Mouse (Mus musculus): ENCODE results near the gene Ccdc148.

The Ccdc148 gene

GRCm38 (mm10) chr2:58912339-58912738 is 248.1 kb downstream of the Ccdc148 start:
- DNase-seq (ENCODE audit: low spot score), result no peak

DNA sequence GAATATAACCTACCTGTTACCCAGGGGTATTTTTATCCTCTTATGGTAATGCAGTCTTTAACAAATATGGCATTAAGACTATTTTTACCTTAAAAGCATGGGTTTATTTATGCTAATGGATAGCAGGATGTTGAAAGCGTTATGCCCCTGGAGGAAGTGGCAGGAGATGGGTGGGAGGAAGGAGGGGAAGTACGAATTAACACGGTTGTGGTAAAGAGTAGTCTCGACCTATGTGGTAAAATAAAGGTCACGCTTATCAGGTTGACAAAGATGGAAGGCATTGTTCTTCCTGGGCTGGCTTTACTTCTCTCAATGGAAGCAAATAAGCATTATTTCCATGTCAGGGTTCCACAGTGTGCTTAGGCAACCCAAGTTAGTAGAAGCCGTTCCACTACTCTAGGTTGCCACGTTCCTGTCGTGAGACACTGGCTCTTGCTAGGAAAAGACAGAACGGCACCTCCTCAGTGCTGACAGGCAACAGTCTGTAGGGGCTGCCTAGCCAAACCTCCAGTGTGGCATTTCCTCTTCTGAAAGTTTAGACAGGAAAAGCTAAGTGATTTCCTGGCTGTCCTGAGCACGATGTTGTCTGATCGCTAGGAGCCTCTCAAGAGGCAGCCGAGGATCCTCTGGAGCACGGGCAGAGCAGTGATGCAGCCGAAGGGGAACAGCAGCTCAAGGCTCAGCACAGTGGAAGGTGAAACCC is 253.5 kb downstream of the Ccdc148 start:
- peak; percentile 19 for DNase-seq (ENCODE audit: low spot score)

GRCm38 (mm10) chr2:58905057-58905456 is 255.4 kb downstream of the Ccdc148 start:
- DNase-seq (ENCODE audit: low spot score), result no peak

DNA sequence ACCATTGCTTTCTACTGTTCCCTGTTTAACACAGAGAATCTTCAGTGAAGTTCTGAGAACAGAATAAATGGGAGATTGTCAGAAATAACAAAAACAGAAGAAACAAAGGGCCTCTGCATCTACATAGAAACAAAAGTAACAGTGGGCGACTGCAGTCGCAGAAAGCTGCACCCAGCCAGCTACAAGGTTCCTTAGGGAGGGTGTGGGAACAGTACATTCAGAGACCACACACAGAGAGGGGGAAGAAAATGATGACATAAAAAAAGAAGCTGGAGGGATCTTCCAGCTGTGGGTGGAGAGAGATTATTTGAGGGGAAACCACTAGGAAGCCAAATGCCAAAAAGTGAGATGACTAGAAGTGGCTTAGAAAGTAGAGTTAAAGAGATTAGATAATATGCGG is 280.6 kb downstream of the Ccdc148 start:
- no peak for DNase-seq (ENCODE audit: low spot score)

DNA sequence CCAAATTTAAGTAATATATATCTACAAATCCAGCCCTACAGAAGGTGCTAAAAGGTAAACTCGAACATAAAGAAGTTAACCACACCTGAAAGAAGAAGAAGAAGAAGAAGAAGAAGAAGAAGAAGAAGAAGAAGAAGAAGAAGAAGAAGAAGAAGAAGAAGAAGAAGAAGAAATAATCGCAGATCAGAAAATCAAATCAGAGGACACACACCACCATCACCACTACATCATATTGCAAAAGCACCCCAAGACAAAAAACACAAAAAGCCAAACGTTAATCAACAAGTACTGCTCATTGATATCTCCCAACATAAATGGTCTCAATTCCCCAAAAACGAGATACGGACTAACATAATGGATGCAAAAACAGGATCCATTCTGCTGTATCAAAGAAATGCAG is 301.3 kb downstream of the Ccdc148 start, which contains the start of gene Gm11099:
Gm11099 (plus strand) TSS at position 301 of the 400 bp plus-strand sequence.
- no peak for DNase-seq (ENCODE audit: low spot score)

DNA sequence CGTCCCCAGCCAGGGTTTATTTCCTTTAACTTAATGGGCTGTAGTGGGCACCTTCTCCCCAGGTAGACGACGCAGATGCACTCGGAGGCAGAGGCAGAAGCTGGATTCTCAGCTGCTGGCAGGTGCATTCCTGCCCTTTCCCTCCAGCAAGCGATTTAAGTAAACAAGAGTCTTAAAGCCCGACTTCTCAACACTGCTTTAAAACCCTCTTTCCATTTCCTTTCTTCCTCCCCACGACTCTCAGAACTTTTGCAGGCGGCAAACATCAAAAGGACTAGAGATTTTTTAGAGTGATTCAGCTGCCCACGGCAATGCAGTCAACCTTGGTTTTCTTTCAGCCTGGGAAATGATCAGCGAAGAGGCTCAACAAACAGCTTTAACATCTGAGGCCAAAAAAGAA is 316.0 kb downstream of the Ccdc148 start:
- DNase-seq (ENCODE audit: low spot score), result no peak

DNA sequence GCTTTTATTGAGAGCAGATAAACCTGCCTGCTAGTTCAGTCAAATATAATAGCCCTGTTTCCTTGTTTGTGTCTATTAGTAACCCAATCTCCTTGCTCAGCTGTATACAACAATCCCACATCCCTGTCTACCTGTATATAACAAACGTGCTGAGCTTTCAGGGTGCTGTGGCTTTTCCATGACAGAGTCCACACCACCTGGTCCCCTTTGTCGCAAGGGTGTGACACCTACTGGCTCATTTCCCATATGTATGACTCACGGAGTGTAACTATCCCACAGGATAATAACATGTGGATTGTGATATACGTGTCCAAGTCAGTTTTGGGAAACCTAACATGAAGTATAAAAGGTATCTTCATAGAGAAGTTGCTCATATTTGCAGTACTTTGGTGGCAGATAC is 318.0 kb downstream of the Ccdc148 start:
- DNase-seq (ENCODE audit: low spot score), result no peak

- DNase-seq (ENCODE audit: low spot score), result no peak
Measured at GRCm38 (mm10) chr2:58841021-58841420, 319.5 kb downstream of the Ccdc148 start.

GRCm38 (mm10) chr2:58832253-58832980 is 328.1 kb downstream of the Ccdc148 start:
- no peak for DNase-seq (ENCODE audit: low spot score)

DNA sequence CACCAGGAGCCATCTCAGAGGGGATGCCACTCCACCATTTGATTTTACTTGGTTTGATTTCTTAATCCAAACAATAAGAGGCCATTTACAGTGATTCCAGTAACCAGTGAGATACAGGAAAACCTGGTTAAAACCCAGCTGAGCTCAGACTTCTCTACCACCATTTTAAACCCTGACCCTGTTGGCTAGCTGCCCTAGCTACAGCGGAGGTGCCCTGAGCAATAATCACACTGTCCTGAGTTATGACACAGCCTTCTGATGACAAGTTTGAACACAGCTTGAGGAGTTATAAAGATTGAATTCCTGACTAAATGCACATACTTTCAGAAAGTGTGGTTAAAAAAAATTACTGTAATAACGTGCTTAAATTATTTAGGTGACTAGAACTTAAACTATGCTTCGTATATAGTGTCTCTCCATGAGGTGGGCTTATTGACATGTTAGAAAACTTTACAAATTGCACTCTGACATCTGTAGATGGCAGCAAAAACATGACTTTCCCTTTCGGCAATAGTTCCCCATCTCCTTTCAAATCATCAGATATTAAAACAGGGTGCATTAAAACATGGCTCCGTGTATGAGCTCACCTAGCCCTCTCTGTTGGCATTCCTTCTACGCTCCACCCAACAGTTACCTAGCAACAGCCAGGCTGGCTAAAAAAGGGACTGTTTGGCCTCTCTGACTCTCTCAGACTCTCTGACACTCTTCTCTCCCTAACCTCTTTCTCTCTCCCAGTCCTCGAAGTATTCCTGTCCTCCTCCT is 330.3 kb downstream of the Ccdc148 start:
- peak; percentile 23 for DNase-seq (ENCODE audit: low spot score)

DNA sequence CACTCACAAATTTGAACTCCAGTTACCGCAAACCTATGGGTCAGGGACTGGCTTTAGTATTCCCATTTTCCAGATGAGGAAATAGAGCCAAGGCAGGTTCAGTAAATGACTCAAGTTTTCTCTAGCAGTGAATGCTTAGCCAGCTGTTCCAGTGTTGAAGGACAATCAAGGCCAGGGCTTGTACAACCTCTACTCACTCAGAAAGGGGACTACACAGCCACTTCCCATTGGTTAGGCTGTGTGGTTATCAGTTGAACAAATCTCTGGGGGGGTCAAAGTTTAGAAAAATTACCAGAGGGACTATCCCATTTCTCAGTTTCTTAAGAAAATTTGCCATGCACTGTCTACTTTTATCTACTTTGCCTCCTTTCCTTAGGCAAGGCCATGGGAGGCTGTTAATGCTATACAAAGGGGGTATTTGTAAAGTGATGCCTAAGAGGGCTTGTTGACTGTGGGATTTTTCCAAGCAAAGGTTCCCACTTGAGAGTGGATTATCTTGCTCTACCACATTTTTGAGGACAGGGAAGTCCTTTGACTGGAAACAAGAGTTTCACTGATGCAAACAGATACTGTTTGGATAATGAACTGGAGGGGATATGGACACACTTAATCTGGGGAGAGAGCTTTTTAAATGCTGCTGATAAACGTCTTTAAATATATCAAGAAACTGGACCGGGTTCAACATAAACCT is 331.4 kb downstream of the Ccdc148 start:
- DNase-seq (ENCODE audit: low spot score), result peak; percentile 27

GRCm38 (mm10) chr2:58812941-58813340 is 347.5 kb downstream of the Ccdc148 start:
- DNase-seq (ENCODE audit: low spot score), result no peak

- DNase-seq (ENCODE audit: low spot score), result no peak
Measured at GRCm38 (mm10) chr2:58799623-58800022, 360.9 kb downstream of the Ccdc148 start.

DNA sequence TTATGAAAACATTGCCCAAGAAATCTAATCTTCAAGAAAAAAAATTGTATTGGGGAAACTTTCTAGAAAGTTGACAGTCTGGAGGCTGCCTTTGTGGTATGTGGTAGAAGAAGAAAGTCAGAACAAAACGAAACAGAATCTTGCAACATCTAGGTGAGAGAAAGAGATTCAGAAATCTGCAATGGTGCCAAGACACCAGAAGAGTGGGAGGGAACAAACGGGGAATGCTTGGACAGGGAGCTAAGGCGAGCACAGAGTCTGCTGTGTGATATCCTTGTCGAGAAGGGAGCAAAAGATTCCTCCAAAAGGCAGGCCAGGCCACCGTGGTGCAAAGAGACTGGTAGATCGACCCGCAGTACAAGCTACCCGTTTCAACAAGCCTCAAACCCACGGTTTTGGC is 361.4 kb downstream of the Ccdc148 start:
- no peak for DNase-seq (ENCODE audit: low spot score)

DNA sequence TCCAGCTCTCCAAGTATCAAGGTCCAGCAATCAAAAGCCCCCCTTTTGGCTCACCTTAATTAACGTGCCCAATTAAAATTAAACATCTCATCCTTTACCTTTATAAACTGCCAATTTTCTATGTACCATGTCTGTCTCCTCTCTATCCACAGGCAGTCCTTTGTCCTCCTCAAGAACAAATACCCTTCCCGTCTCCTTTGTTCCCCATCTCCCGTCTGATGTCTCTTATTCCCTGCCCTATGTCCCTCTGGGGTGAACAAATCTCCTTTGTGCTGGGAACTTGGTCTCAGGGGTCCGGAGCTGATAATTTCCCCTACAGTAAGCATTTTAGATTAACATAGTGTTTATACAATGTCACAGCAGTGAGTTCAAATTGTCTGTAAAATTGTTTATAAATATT is 363.0 kb downstream of the Ccdc148 start:
- peak; percentile 20 for DNase-seq (ENCODE audit: low spot score)

- DNase-seq (ENCODE audit: low spot score), result no peak
Measured at GRCm38 (mm10) chr2:58795432-58795831, 365.1 kb downstream of the Ccdc148 start.

DNA sequence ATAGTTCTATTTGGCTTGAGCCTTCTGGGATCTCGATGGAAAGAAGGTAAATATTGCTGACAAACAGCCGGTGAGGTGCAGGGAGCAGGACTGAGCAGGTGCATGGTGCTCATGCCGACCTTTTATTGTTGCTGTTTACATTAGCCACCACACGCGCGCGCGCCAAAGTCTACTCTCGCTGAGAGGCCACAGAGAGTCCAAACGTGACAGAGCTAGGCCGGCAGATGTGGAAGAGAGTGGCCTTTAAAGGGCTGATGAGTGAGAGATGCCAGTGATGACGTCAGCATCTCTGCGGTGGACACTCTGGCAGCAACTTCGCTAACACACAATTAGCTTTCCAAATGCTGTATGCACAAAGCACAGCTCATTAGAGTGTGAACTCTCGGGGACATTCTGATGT is 366.0 kb downstream of the Ccdc148 start:
- DNase-seq (ENCODE audit: low spot score), result no peak

DNA sequence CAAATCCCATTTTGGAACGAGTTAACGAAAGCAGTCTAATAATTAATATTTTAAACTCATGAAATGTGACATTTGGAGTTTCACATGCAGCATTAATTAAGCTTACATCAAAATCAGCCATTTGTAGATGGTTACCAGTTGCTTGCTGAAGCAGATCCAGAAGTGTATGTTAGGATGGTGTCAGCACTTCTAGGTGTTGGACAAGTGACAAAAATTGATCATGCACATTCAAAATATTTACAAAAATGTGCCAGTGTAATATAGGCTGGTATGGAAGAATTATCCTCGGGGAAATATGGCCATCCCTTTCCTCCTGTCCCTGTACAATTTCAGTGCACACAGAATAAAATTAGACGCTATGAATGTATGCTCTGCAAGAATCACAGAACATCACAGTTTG is 370.1 kb downstream of the Ccdc148 start:
- DNase-seq (ENCODE audit: low spot score), result no peak

GRCm38 (mm10) chr2:58789934-58790333 is 370.5 kb downstream of the Ccdc148 start:
- no peak for DNase-seq (ENCODE audit: low spot score)

DNA sequence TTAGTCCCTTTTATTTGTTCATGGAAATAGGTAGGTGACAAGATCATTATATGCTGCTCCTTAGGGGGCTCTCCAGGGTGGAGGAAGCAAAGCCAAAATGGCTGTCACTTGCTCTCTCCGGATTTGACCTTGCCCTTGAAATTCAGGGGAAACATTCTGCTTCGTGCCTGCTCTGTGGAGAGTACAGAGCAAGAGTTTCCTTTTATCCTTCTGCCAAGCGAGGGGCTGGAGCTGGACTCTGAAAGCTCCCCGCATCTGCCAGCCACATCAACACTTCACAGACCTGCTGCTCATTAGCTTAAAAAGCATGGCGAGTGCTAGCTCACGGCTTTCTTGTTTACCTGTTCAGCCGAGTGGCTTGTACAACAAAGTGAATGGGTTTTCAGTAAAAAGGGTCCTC is 373.1 kb downstream of the Ccdc148 start:
- no peak for DNase-seq (ENCODE audit: low spot score)

DNA sequence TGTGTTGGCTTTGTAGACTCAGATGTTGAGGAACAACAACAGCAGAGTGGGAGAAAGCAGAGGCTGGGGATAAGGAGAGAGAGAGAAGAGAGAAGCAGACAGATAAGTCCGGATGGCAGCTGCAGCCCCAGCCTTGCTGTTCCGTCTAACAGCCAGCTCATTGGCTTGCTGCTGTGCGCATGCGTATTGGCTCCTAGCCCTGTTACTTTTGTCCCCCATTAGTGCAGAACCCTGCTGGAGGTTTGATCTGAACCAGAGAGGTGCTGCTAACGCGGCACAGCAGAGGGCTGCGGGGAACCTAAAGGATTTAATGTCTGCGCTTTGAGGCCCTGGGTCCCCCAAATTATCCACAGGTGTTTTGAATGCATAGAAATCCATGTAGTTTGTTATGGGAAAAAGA is 373.8 kb downstream of the Ccdc148 start:
- no peak for DNase-seq (ENCODE audit: low spot score)

DNA sequence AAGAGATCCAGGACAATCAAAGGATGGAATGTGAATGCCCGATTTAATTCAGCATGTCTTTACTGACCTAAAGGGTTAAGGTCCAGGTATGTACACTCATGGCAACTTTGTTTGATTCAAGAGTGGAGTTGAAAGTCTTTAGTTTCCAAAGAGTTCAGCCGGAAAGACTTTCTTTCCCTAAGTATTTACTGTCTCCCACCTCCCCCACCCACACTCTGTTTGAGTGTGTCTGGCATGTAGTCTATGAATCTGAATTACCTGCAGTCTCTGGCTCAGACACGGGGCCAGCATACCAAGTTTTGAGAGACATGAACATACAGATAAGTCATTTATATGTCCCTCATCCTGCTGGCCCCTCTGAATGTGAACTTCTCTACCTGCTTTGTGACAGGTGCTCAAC is 374.3 kb downstream of the Ccdc148 start:
- no peak for DNase-seq (ENCODE audit: low spot score)
